Mouse (Mus musculus) heart, embryonic 12.5 days (tissue): Measurements from ENCODE around the gene 1110059E24Rik. TPM values are rescaled to one million over a fixed set of nuclear protein-coding genes. Genes with fewer than 3 reads are reported as not detected.
"Not testable (repeated sequence)": the region's sequence is repeated elsewhere in the genome, so short reads cannot be mapped to it uniquely, and the experiment has no call there.

Experiments used
- ATAC-seq: fragments of 200-750 bp; cut with Nextera tagmentation; 2 replicates; pipeline ENCODE4 v1.8.0; 2017; ENCODE audit warnings: moderate TSS enrichment, moderate library complexity; ENCODE audit not compliant: insufficient number of reproducible peaks, low FRiP score
- H3K27ac ChIP-seq: fragments of 300-500 bp; sonication (generic); 2 replicates; pipeline ENCODE4 v1.5.1; 2016; ENCODE audit warnings: mild to moderate bottlenecking, moderate library complexity; ENCODE audit not compliant: poor library complexity, severe bottlenecking
- H3K27me3 ChIP-seq: fragments of 300-500 bp; sonication (generic); replicated peaks from 2 replicates; pipeline ENCODE4 v1.6.1; 2016; ENCODE audit warnings: mild to moderate bottlenecking, moderate library complexity
- H3K36me3 ChIP-seq: fragments of 300-500 bp; sonication (generic); 2 replicates; pipeline ENCODE4 v1.6.1; 2016; ENCODE audit warnings: mild to moderate bottlenecking, moderate library complexity
- H3K4me1 ChIP-seq: fragments of 300-500 bp; sonication (generic); replicated peaks from 2 replicates; pipeline ENCODE4 v1.6.1; 2016; ENCODE audit warnings: mild to moderate bottlenecking
- H3K4me2 ChIP-seq: fragments of 300-500 bp; sonication (generic); 2 replicates; pipeline ENCODE4 v1.6.1; 2016; ENCODE audit warnings: mild to moderate bottlenecking, moderate library complexity
- H3K4me3 ChIP-seq: fragments of 300-500 bp; sonication (generic); 2 replicates; pipeline ENCODE4 v1.5.1; 2016; ENCODE audit warnings: mild to moderate bottlenecking
- H3K9ac ChIP-seq: fragments of 300-500 bp; sonication (generic); 2 replicates; pipeline ENCODE4 v1.6.1; 2016; ENCODE audit warnings: mild to moderate bottlenecking, moderate library complexity
- H3K9me3 ChIP-seq: fragments of 300-500 bp; sonication (generic); replicated peaks from 2 replicates; pipeline ENCODE4 v1.6.1; 2016; ENCODE audit warnings: mild to moderate bottlenecking, moderate library complexity
- WGBS: fragments of 180-500 bp; shearing (Covaris S2); methylation state at CpG from one replicate; pipeline ENCODE4 v1.1.7; 2016; 5-methylcytosine and 5-hydroxymethylcytosine counted together
- polyA plus RNA-seq: library from polyadenylated mRNA; unstranded; fragments of >200 nt; fragmentation: Nextera tagmentation; extraction: Ambion mirVana; gene quantifications from 2 replicates; pipeline ENCODE4 v1.2.1, GENCODE M21; 2016

The 1110059E24Rik gene
- polyA plus RNA-seq, 1 experiment from 2014 or later: 37.4 TPM

- no peak overlapping the region for H3K4me2 ChIP-seq
- H3K27me3 ChIP-seq: no peaks in the 10 kb centered on the region
- no peaks in the 10 kb centered on the region for H3K36me3 ChIP-seq
- H3K4me3 ChIP-seq: no peak overlapping the region
- H3K4me1 ChIP-seq: peaks cover 16% of the 10 kb centered on the region; the same call in 1 of the 2 replicates
- no peaks in the 10 kb centered on the region for H3K9me3 ChIP-seq
- 69% methylated on average over 6 of the region's 6 CpGs for WGBS
- ATAC-seq: no peak
- H3K9ac ChIP-seq: no peak overlapping the region
- no peak overlapping the region for H3K27ac ChIP-seq
Measured at GRCm38 (mm10) chr19:21646142-21646541, 6.6 kb downstream of the 1110059E24Rik start.

GRCm38 (mm10) chr19:21645301-21645700, 7.5 kb downstream of the 1110059E24Rik start:
- peaks cover 9% of the 10 kb centered on the region; the same call in 1 of the 2 replicates for H3K4me1 ChIP-seq
- no peaks in the 10 kb centered on the region for H3K9me3 ChIP-seq
- no peak overlapping the region for H3K27ac ChIP-seq
- ATAC-seq: no peak
- no peak overlapping the region for H3K4me2 ChIP-seq
- H3K4me3 ChIP-seq: no peak overlapping the region
- 73% methylated on average over 4 of the region's 4 CpGs for WGBS
- H3K9ac ChIP-seq: no peak overlapping the region
- no peaks in the 10 kb centered on the region for H3K36me3 ChIP-seq
- H3K27me3 ChIP-seq: no peaks in the 10 kb centered on the region

GRCm38 (mm10) chr19:21643935-21644334, 8.8 kb downstream of the 1110059E24Rik start:
- no peak overlapping the region for H3K4me2 ChIP-seq
- no peaks in the 10 kb centered on the region for H3K27me3 ChIP-seq
- H3K9ac ChIP-seq: no peak overlapping the region
- H3K27ac ChIP-seq: no peak overlapping the region
- WGBS: 78% methylated on average over 1 of the region's 1 CpGs
- no peaks in the 10 kb centered on the region for H3K36me3 ChIP-seq
- no peaks in the 10 kb centered on the region for H3K9me3 ChIP-seq
- no peak overlapping the region for H3K4me3 ChIP-seq
- peaks cover 9% of the 10 kb centered on the region; the same call in 1 of the 2 replicates for H3K4me1 ChIP-seq
- no peak for ATAC-seq

DNA sequence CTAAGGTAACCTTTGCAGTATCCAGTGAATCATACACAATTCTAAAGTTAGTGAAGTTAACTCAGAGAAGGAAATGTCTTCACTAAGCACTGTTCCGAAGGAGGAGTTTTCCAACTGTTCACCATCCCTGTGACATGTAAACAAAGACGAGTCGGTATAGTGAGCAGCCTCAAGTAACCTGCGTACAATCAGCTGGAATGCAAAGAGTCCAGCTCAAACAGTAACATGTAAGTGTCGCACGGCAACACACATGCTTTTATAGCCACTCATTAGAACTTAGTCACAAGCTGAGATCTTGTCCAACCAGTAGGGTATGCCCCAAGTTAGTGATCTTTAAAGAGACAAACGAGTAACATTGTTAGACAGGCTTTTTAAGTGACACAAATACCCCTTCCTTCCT, 15.1 kb downstream of the 1110059E24Rik start:
- Histone ChIP-seq H3K9me3 (peaks cover 4% of the 10 kb centered on the region; the same call in 1 of the 2 replicates), H3K27me3 (no peaks in the 10 kb centered on the region), H3K4me3 (no peak overlapping the region), H3K36me3 (peaks cover 3% of the 10 kb centered on the region; the same call in 1 of the 2 replicates), H3K4me1 (no peaks in the 10 kb centered on the region), H3K4me2 (no peak overlapping the region), H3K9ac (no peak overlapping the region), H3K27ac (no peak overlapping the region)
- ATAC-seq: no peak
- 83% methylated on average over 7 of the region's 7 CpGs for whole genome bisulfite sequencing

DNA sequence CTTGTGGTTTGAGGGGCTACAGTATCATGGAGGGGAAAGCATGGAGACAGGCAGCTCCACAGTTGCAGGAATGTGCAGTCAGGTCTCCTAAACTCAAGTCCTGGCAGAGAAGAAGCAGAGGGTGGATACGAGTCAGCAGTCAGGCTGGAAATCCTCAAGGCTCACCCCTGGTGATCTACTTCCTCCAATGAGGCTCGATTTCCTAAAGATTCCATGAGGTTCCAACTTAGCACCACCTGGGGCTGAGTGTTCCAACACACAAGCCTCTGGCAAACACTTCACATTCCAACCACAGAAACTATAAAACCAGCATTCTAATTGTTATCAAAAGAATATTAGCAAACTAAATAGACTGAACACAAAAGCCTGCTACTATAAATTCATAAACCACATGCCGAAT, 15.9 kb downstream of the 1110059E24Rik start:
- no peaks in the 10 kb centered on the region for H3K4me1 ChIP-seq
- WGBS: 68% methylated on average over 3 of the region's 3 CpGs
- peaks cover 3% of the 10 kb centered on the region; the same call in 1 of the 2 replicates for H3K36me3 ChIP-seq
- peaks cover 4% of the 10 kb centered on the region; the same call in 1 of the 2 replicates for H3K9me3 ChIP-seq
- no peaks in the 10 kb centered on the region for H3K27me3 ChIP-seq
- H3K27ac ChIP-seq: no peak overlapping the region
- H3K4me3 ChIP-seq: no peak overlapping the region
- H3K9ac ChIP-seq: no peak overlapping the region
- no peak for ATAC-seq
- H3K4me2 ChIP-seq: no peak overlapping the region

GRCm38 (mm10) chr19:21635406-21635805, 17.4 kb downstream of the 1110059E24Rik start:
- H3K4me1 ChIP-seq: peaks cover 5% of the 10 kb centered on the region; the same call in 1 of the 2 replicates
- peaks cover 4% of the 10 kb centered on the region; the same call in 1 of the 2 replicates for H3K9me3 ChIP-seq
- no peaks in the 10 kb centered on the region for H3K27me3 ChIP-seq
- peaks cover 3% of the 10 kb centered on the region; the same call in 1 of the 2 replicates for H3K36me3 ChIP-seq
- H3K9ac ChIP-seq: no peak overlapping the region
- ATAC-seq: no peak
- H3K27ac ChIP-seq: no peak overlapping the region
- H3K4me2 ChIP-seq: no peak overlapping the region
- 92% methylated on average over 2 of the region's 2 CpGs for WGBS
- no peak overlapping the region for H3K4me3 ChIP-seq

DNA sequence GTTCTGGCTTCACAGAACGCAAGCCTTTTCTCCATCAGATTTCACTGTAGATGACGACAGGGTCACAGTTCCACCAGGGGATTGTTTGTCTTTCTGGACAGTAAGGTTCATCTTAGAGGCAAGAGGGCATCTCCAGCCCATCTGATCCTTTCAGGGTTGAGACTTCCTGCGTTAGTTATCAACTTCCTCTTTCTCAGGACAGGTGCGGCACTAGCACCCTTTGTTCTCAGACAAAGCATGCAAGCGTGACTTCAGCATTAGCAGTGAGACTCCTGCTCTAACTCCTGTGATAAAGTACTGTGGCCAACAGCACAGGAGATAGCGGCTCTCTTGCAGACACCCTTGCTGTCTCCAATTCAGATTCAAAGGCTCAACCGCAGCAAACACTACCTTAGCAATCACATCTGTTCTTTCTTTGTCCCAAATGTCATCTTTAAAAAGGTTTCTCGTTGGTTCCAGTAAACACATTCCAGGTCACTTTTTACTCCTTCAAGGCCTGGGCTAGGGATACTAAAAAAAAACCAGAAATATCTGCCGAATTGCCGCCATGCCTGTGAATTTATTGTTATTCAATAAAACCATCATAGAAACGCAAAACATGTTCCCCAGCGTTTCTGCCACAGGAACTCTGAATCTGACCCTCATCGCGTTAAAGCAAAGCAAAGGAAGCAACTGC, 22.0 kb downstream of the 1110059E24Rik start:
- no peak overlapping the region for H3K4me3 ChIP-seq
- no peaks in the 10 kb centered on the region for H3K9me3 ChIP-seq
- no peak for ATAC-seq
- H3K36me3 ChIP-seq: no peaks in the 10 kb centered on the region
- H3K4me1 ChIP-seq: peaks cover 6% of the 10 kb centered on the region; the same call in 1 of the 2 replicates
- no peaks in the 10 kb centered on the region for H3K27me3 ChIP-seq
- no peak overlapping the region for H3K27ac ChIP-seq
- H3K4me2 ChIP-seq: no peak overlapping the region
- WGBS: 47% methylated on average over 14 of the region's 14 CpGs
- H3K9ac ChIP-seq: no peak overlapping the region

DNA sequence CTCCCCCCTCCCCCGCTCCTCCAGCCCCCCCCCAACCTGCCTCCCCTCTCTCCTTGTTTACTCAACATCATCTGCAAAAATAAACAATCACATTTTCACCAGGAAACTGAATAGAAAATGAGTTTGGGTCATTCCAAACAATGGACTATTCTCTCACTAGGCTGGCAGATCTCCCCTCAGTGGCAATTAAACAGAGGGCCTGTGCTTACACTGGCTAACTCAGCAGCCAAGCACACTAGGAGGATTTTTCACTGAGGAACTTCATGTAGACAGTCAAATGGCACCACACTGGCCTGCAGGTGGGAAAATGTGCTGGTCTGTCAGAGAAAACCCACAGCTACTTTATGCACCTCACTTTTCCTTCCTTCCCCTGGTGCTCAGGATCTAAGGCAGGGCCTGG, 23.3 kb downstream of the 1110059E24Rik start:
- ATAC-seq: no peak
- Histone ChIP-seq H3K4me2 (no peak overlapping the region), H3K4me1 (peaks cover 6% of the 10 kb centered on the region; the same call in 1 of the 2 replicates), H3K27me3 (no peaks in the 10 kb centered on the region), H3K36me3 (no peaks in the 10 kb centered on the region), H3K9me3 (no peaks in the 10 kb centered on the region), H3K4me3 (no peak overlapping the region), H3K9ac (no peak overlapping the region), H3K27ac (no peak overlapping the region)
- 63% methylated on average over 1 of the region's 1 CpGs for WGBS

GRCm38 (mm10) chr19:21629030-21629429, 23.7 kb downstream of the 1110059E24Rik start:
- Histone ChIP-seq H3K27me3 (no peaks in the 10 kb centered on the region), H3K27ac (no peak overlapping the region), H3K4me2 (no peak overlapping the region), H3K4me1 (peaks cover 6% of the 10 kb centered on the region; the same call in 1 of the 2 replicates), H3K4me3 (no peak overlapping the region), H3K9me3 (no peaks in the 10 kb centered on the region), H3K36me3 (no peaks in the 10 kb centered on the region), H3K9ac (no peak overlapping the region)
- no peak for ATAC-seq
- WGBS: 89% methylated on average over 1 of the region's 1 CpGs

GRCm38 (mm10) chr19:21628440-21628839, 24.3 kb downstream of the 1110059E24Rik start:
- not testable (repeated sequence) for H3K9me3 ChIP-seq, H3K4me2 ChIP-seq, H3K27me3 ChIP-seq, H3K4me1 ChIP-seq, ATAC-seq, H3K36me3 ChIP-seq, H3K27ac ChIP-seq, H3K9ac ChIP-seq, H3K4me3 ChIP-seq
- WGBS: 53% methylated on average over 11 of the region's 11 CpGs

DNA sequence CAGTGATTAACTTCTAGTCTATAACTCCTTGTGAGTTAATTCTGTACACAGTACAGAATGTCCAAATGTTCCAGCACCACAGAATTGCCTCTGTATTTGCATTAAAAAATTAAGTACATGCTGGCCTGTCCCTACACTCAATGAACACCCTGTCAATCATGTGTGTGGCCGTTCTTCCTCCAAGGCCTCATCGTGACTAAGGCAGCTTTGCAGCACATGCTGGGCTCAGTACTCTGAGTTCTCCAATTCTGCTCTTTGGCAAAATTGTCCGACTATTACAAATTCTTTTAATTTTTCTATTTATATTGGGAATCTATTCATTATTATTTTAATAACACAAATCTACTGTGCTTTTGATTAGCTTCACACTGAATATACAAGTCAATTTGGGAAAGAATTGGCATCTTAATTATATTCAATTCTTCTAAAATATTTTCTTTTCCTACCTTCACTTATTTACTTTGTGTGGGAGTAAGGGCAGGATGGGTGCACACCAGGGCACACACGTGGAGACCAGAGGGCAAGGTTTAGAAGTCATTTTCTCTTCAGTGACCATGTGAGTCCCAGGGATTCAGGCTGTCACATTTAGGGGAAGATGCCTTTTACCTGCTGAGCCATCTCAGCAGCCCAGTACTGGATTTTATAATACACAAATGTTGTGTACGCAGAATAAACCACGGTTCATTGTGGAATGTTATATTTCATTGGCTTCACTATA, 26.3 kb downstream of the 1110059E24Rik start:
- no peaks in the 10 kb centered on the region for H3K9me3 ChIP-seq
- H3K27ac ChIP-seq: no peak overlapping the region
- H3K4me2 ChIP-seq: no peak overlapping the region
- peaks cover 9% of the 10 kb centered on the region; the same call in 1 of the 2 replicates for H3K4me1 ChIP-seq
- no peaks in the 10 kb centered on the region for H3K36me3 ChIP-seq
- no peak overlapping the region for H3K4me3 ChIP-seq
- no peak for ATAC-seq
- H3K27me3 ChIP-seq: no peaks in the 10 kb centered on the region
- WGBS: 87% methylated on average over 6 of the region's 6 CpGs
- H3K9ac ChIP-seq: no peak overlapping the region
